24 mouse cellular contexts compared by ENCODE assay signal in the genomic region with DNA sequence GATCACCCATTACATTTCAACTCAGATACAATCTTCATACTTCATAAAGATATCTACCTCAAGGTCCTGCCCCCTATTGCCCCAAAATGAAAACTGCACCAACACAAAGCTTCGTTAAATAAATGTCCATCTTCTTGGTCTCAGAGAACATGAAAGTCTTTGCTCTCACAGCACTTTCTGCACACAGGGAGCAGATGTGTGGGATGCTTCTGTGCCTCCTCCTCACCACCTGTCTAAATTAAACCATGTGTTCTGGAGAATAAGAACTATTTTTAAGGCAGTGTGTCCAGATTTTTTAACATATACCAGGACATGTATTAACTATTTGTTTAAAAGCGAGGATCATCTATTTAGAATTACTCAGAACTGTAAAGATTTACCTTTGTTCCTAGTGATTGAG. TPM values are rescaled to one million over a fixed set of nuclear protein-coding genes. Genes with fewer than 3 reads are reported as not detected.
A peak's percentile ranks its signal among the peaks of the same experiment; 100 is the strongest.
DNase-seq lines count a peak whose midpoint lies in the region; ATAC-seq and TF ChIP-seq lines count a peak whose summit lies in the region.
"Had no signal": no experiment of that assay in that cellular context is flagged by ENCODE, and none has a peak within 500 bp of the region (broad histone marks: within the 10 kb centered on the region; RNA-seq: fewer than 3 reads in every experiment).

No protein-coding gene starts in this region.

- H3K9me3 ChIP-seq in hindbrain, postnatal 0 days (ENCODE audit: low read length), result no peaks in the 10 kb centered on the region
- H3K9me3 ChIP-seq: embryonic facial prominence, embryonic 12.5 days; G1E; heart, embryonic 10.5 days; hindbrain, embryonic 12.5 days had no signal

- H3K9ac ChIP-seq in hindbrain, postnatal 0 days (replicated peaks; ENCODE audit: low read length), result no peak overlapping the region
- H3K9ac ChIP-seq: embryonic facial prominence, embryonic 12.5 days; hindbrain, embryonic 12.5 days had no signal

- no peak overlapping the region for H3K4me3 ChIP-seq in hindbrain, postnatal 0 days (ENCODE audit: low read length)
- H3K4me3 ChIP-seq: embryonic facial prominence, embryonic 12.5 days; heart, embryonic 10.5 days; hindbrain, embryonic 12.5 days had no signal

- no peak overlapping the region for H3K4me2 ChIP-seq in hindbrain, postnatal 0 days (ENCODE audit: low read depth, low read length)
- H3K4me2 ChIP-seq: embryonic facial prominence, embryonic 12.5 days; hindbrain, embryonic 12.5 days had no signal

- DNase-seq in frontal cortex, postnatal 14 days (ENCODE audit: low spot score in 2 of 2), result no peak
- DNase-seq in layer of hippocampus, adult 8-10 months (ENCODE audit: low spot score in 2 of 2), result peak; percentile 7 to 15
- DNase-seq in layer of hippocampus, postnatal 10 days (ENCODE audit: low spot score in 2 of 2), result no peak
- DNase-seq in right cerebral cortex, adult 2 months (ENCODE audit: low spot score in 2 of 2), result peak; percentile 8
- no peak for DNase-seq in right cerebral cortex, postnatal 14 days
- DNase-seq in cerebellum, postnatal 4 days (ENCODE audit: low spot score in 2 of 2), result no peak
- no peak for DNase-seq in hindbrain, postnatal 0 days (ENCODE audit: low spot score)
- DNase-seq: adrenal gland, adult 8-10 months; adrenal gland, postnatal 36 days; B cell, adult 2 months; cerebellum, adult 11 months; cerebellum, adult 8-10 months; cerebellum, postnatal 14 days; gastrocnemius, postnatal 10 days; heart, adult 18-20 months; heart, postnatal 10 days; heart, postnatal 4 days had no signal

- peak; percentile 59; the same call in 1 of the 2 replicates for ATAC-seq in frontal cortex, adult (ENCODE audit: low TSS enrichment)
- ATAC-seq in hindbrain, postnatal 0 days, result no peak
- ATAC-seq: CD4-positive, CD25-positive, alpha-beta regulatory T cell, adult 4 months; forebrain, embryonic 16.5 days had no signal

- TF ChIP-seq CTCF in hindbrain, postnatal 0 days (IDR thresholded peaks at IDR 0.05; ENCODE audit: low read depth), result no peak

- no peak overlapping the region for H3K27ac ChIP-seq in hindbrain, postnatal 0 days
- H3K27ac ChIP-seq: embryonic facial prominence, embryonic 12.5 days; heart, embryonic 10.5 days; hindbrain, embryonic 12.5 days had no signal

- 82% methylated on average over 2 of the region's 2 CpGs for WGBS in hindbrain, postnatal 0 days

- no peaks in the 10 kb centered on the region for H3K4me1 ChIP-seq in hindbrain, postnatal 0 days (ENCODE audit: insufficient read depth, low read length)
- H3K4me1 ChIP-seq: embryonic facial prominence, embryonic 12.5 days; heart, embryonic 10.5 days; hindbrain, embryonic 12.5 days had no signal

- H3K36me3 ChIP-seq in hindbrain, postnatal 0 days (ENCODE audit: insufficient read depth, low read length), result no peaks in the 10 kb centered on the region
- H3K36me3 ChIP-seq: embryonic facial prominence, embryonic 12.5 days; G1E; heart, embryonic 10.5 days; hindbrain, embryonic 12.5 days had no signal

- no peaks in the 10 kb centered on the region for H3K27me3 ChIP-seq in hindbrain, postnatal 0 days (ENCODE audit: insufficient read depth, low read length)
- H3K27me3 ChIP-seq: embryonic facial prominence, embryonic 12.5 days; hindbrain, embryonic 12.5 days had no signal

RNA-seq across cellular contexts. Expression of a gene that starts 36.5 kb away (rescaled TPM):
- 1 to 10 TPM in 3 of 4 experiments, under 1 TPM in 1; 0.73 to 1.3 (median 1.1) TPM for total RNA-seq in layer of hippocampus, adult 8-10 months (2022)
- 1 to 10 TPM in 1 of 2 experiments, under 1 TPM in 1; 0.58 to 2.0 TPM for total RNA-seq in layer of hippocampus, postnatal 10 days (2021)
- total RNA-seq in hindbrain, postnatal 0 days (2014; rRNA removed), result 0.16 TPM in 1 of 2 replicates, not detected in the other
- 0.68 and 0.69 TPM in 2 replicates for polyA plus RNA-seq in hindbrain, postnatal 0 days (2015; fragmentation: Nextera tagmentation; extraction: Ambion mirVana)
- polyA plus RNA-seq: G1E had no signal

RNA-seq across cellular contexts. Expression of a gene that starts 36.6 kb away (rescaled TPM):
- total RNA-seq in layer of hippocampus, adult 8-10 months (2022), result 10 to 100 TPM in 1 of 4 experiments, 1 to 10 TPM in 3; 6.0 to 11.1 (median 6.8) TPM
- 1 to 10 TPM; 6.5 to 8.9 TPM for total RNA-seq in layer of hippocampus, postnatal 10 days (2021)
- total RNA-seq in hindbrain, postnatal 0 days (2014; rRNA removed), result 4.1 and 4.2 TPM in 2 replicates
- polyA plus RNA-seq in hindbrain, postnatal 0 days (2015; fragmentation: Nextera tagmentation; extraction: Ambion mirVana), result 12.7 TPM in 2 replicates

RNA-seq across cellular contexts. Expression of a gene that starts 54.8 kb away (rescaled TPM):
- total RNA-seq in layer of hippocampus, adult 8-10 months (2022), result 10 to 100 TPM; 72.5 to 84.4 (median 76.7) TPM
- 10 to 100 TPM; 64.1 to 69.0 TPM for total RNA-seq in layer of hippocampus, postnatal 10 days (2021)
- 73.3 and 99.1 TPM in 2 replicates for total RNA-seq in hindbrain, postnatal 0 days (2014; rRNA removed)
- 22.0 and 23.5 TPM in 2 replicates for polyA plus RNA-seq in hindbrain, postnatal 0 days (2015; fragmentation: Nextera tagmentation; extraction: Ambion mirVana)

Comparison
In these comparisons a context has a peak if more than half of its experiments do, and no peak if none do; other contexts are left out.
1. DNase-seq: peak in layer of hippocampus, adult 8-10 months (2 of 2) and right cerebral cortex, adult 2 months (2 of 2); none in frontal cortex, postnatal 14 days (0 of 2), layer of hippocampus, postnatal 10 days (0 of 2), right cerebral cortex, postnatal 14 days (single experiment), cerebellum, postnatal 4 days (0 of 2) and hindbrain, postnatal 0 days (single experiment).